Mouse (Mus musculus) gastrocnemius, postnatal 4 days (tissue): ENCODE results near the gene Daw1. TPM values are rescaled to one million over a fixed set of nuclear protein-coding genes. Genes with fewer than 3 reads are reported as not detected.

Source experiments
- DNase-seq, 2 experiments: peaks; one replicate each; pipeline ENCODE4 v3.0.0; 2021 to 2022; ENCODE audit warnings: low spot score in 2 of 2, mixed read lengths in 2 of 2
- total RNA-seq, 2 experiments: library from RNA; stranded (reverse); gene quantifications; 2 replicates each; pipeline ENCODE4 v1.2.3; 2021

Daw1 gene
- total RNA-seq, 2 experiments from 2014 or later: not detected

GRCm38 (mm10) chr1:83181418-83181817 lies 21.9 kb downstream of the Daw1 start:
- DNase-seq: no peak

GRCm38 (mm10) chr1:83187154-83187553 lies 27.6 kb downstream of the Daw1 start:
- DNase-seq: peak in 1 of 2 experiments; percentile 36

- no peak for DNase-seq
Observed at GRCm38 (mm10) chr1:83209981-83210380, 50.4 kb downstream of the Daw1 start.

- DNase-seq: no peak
Observed at GRCm38 (mm10) chr1:83218260-83218659, 58.7 kb downstream of the Daw1 start.

- no peak for DNase-seq
Observed at GRCm38 (mm10) chr1:83223072-83223471, 63.5 kb downstream of the Daw1 start.

GRCm38 (mm10) chr1:83224423-83224960 lies 64.9 kb downstream of the Daw1 start:
- DNase-seq: no peak

- DNase-seq: no peak
Observed at GRCm38 (mm10) chr1:83227946-83228345, 68.4 kb downstream of the Daw1 start.

GRCm38 (mm10) chr1:83248235-83248746 lies 88.7 kb downstream of the Daw1 start:
- no peak for DNase-seq

GRCm38 (mm10) chr1:83251746-83252145 lies 92.2 kb downstream of the Daw1 start:
- no peak for DNase-seq

Other genes with a start within 250 kb of the Daw1 start
- not detected for gene A030005L19Rik, start 246.4 kb upstream of the Daw1 start, total RNA-seq
- not detected for gene A030014E15Rik, start 234.8 kb upstream of the Daw1 start, total RNA-seq
- not detected for gene Gm6217, start 228.4 kb upstream of the Daw1 start, total RNA-seq
- not detected for gene A030003K21Rik, start 216.4 kb upstream of the Daw1 start, total RNA-seq
- gene Gm7544, start 203.7 kb upstream of the Daw1 start, total RNA-seq: not detected
- not detected for gene Gm47955, start 199.5 kb upstream of the Daw1 start, total RNA-seq
- gene Gm47959, start 159.2 kb upstream of the Daw1 start, total RNA-seq: not detected
- gene Slc19a3, start 121.3 kb upstream of the Daw1 start, total RNA-seq: under 1 TPM; 0.25 to 0.26 TPM
- not detected for gene Krtap28-10, start 117.3 kb upstream of the Daw1 start, total RNA-seq
- gene Gm47969, start 114.8 kb upstream of the Daw1 start, total RNA-seq: not detected
- not detected for gene A030005K14Rik, start 100.4 kb upstream of the Daw1 start, total RNA-seq
- gene Krtap28-13, start 98.8 kb upstream of the Daw1 start, total RNA-seq: not detected
- gene Ccl20, start 43.0 kb upstream of the Daw1 start, total RNA-seq: not detected
- under 1 TPM; 0.54 TPM for gene Sphkap, start 248.4 kb downstream of the Daw1 start, total RNA-seq